ENCODE assay signal across 26 mouse cellular contexts in the genomic region with DNA sequence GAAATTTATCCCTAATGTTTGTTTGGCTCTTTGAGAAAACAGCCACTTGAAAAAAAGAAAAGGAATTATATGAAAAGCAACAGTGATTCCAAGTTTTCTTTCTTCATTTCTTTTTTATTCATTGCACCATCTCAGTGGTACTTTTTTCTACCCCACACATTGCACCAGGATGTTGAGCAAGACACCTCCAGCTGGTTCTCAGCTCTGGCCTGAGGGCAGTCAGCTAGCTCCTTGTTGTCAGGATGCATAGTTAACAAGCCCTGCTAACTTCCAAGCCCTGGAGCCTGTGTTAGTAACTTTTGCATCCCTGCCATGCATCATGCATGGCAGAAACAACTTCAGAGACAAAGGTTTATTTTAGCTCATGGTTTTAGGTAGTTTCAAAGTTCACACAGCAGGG.
DNase-seq lines count a peak whose midpoint lies in the region; ATAC-seq and TF ChIP-seq lines count a peak whose summit lies in the region.
"Had no signal": no experiment of that assay in that cellular context is flagged by ENCODE, and none has a peak within 500 bp of the region (broad histone marks: within the 10 kb centered on the region; RNA-seq: fewer than 3 reads in every experiment).

No protein-coding gene starts in this region.

- no peak for TF ChIP-seq POLR2A in lung, adult 2 months (IDR thresholded peaks at IDR 0.05; ENCODE audit: borderline replicate concordance, extremely low read depth, low read depth, low read length)

- peaks cover 8% of the 10 kb centered on the region; the same call in 1 of the 2 replicates for H3K4me1 ChIP-seq in lung, postnatal 0 days (ENCODE audit: insufficient read depth, low read depth, low read length)
- H3K4me1 ChIP-seq in lung, adult 2 months (ENCODE audit: control insufficient read depth, insufficient read depth, low read length) = peaks cover 12% of the 10 kb centered on the region
- no peaks in the 10 kb centered on the region; the same call in 1 of the 2 replicates for H3K4me1 ChIP-seq in forebrain, postnatal 0 days (ENCODE audit: insufficient read depth)
- H3K4me1 ChIP-seq: forebrain, embryonic 15.5 days had no signal

- no peak overlapping the region for H3K4me2 ChIP-seq in lung, postnatal 0 days (replicated peaks; ENCODE audit: low read depth, low read length)
- H3K4me2 ChIP-seq in forebrain, postnatal 0 days (ENCODE audit: low read depth) = no peak overlapping the region
- H3K4me2 ChIP-seq: embryonic facial prominence, embryonic 13.5 days; forebrain, embryonic 15.5 days; heart, embryonic 11.5 days; intestine, embryonic 15.5 days; limb, embryonic 12.5 days; liver, embryonic 11.5 days; neural tube, embryonic 12.5 days had no signal

- no peak overlapping the region for H3K9ac ChIP-seq in lung, postnatal 0 days (replicated peaks; ENCODE audit: low read depth)
- no peak overlapping the region for H3K9ac ChIP-seq in forebrain, postnatal 0 days
- H3K9ac ChIP-seq: embryonic facial prominence, embryonic 13.5 days; forebrain, embryonic 15.5 days; intestine, embryonic 15.5 days; limb, embryonic 12.5 days; liver, postnatal 0 days; neural tube, embryonic 12.5 days had no signal

- no peak for TF ChIP-seq CTCF in lung, postnatal 0 days (IDR thresholded peaks at IDR 0.05)
- TF ChIP-seq CTCF in lung, adult 2 months (IDR thresholded peaks at IDR 0.05; ENCODE audit: insufficient read depth, low read length) = no peak
- no peak for TF ChIP-seq CTCF in forebrain, postnatal 0 days (IDR thresholded peaks at IDR 0.05; ENCODE audit: low read depth)

- no peak overlapping the region for H3K4me3 ChIP-seq in lung, postnatal 0 days (ENCODE audit: low read depth, low read length)
- no peak overlapping the region for H3K4me3 ChIP-seq in lung, adult 2 months (replicated peaks; ENCODE audit: extremely low read depth, low read depth, low read length)
- no peak overlapping the region for H3K4me3 ChIP-seq in forebrain, postnatal 0 days (ENCODE audit: low read depth, low read length)
- H3K4me3 ChIP-seq: embryonic facial prominence, embryonic 13.5 days; forebrain, embryonic 15.5 days; hindbrain, embryonic 10.5 days; intestine, embryonic 15.5 days; limb, embryonic 12.5 days; megakaryocyte, embryonic 14.5 days; neural tube, embryonic 12.5 days had no signal

- no peak overlapping the region for H3K27ac ChIP-seq in lung, postnatal 0 days (ENCODE audit: low read length)
- no peak overlapping the region for H3K27ac ChIP-seq in forebrain, postnatal 0 days (ENCODE audit: low read depth, low read length)
- H3K27ac ChIP-seq: embryonic facial prominence, embryonic 13.5 days; forebrain, embryonic 15.5 days; hindbrain, embryonic 10.5 days; intestine, embryonic 15.5 days; limb, embryonic 12.5 days; neural tube, embryonic 12.5 days had no signal

- no peak; the same call in 1 of the 2 replicates for TF ChIP-seq EP300 in lung, postnatal 0 days (IDR thresholded peaks at IDR 0.05)

- no peaks in the 10 kb centered on the region for H3K27me3 ChIP-seq in lung, postnatal 0 days (replicated peaks; ENCODE audit: insufficient read depth, low read length)
- no peaks in the 10 kb centered on the region for H3K27me3 ChIP-seq in forebrain, postnatal 0 days (ENCODE audit: insufficient read depth, low read length)
- H3K27me3 ChIP-seq: embryonic facial prominence, embryonic 13.5 days; forebrain, embryonic 15.5 days; intestine, embryonic 15.5 days; limb, embryonic 12.5 days; megakaryocyte, embryonic 14.5 days; neural tube, embryonic 12.5 days had no signal

- ATAC-seq in lung, postnatal 0 days = no peak
- ATAC-seq in forebrain, postnatal 0 days = no peak
- ATAC-seq: forebrain, embryonic 15.5 days; hindbrain, embryonic 16.5 days; intestine, embryonic 15.5 days; liver, postnatal 0 days had no signal

- peak; percentile 65 for DNase-seq in lung, postnatal 0 days (ENCODE audit: low spot score)
- DNase-seq in lung, adult 2 months = no peak
- peak; percentile 54 for DNase-seq in fat pad, adult 2 months (ENCODE audit: extremely low read depth, low read depth, low spot score)
- DNase-seq in lung, postnatal 4 days = peak; percentile 19 to 49
- DNase-seq in forebrain, postnatal 0 days = no peak
- DNase-seq in adrenal gland, adult 8-10 months = no peak
- no peak for DNase-seq in adrenal gland, adult 2 months
- DNase-seq: cerebellum, adult 2 months; cerebellum, postnatal 36 days; embryo, embryonic 11 days; gastrocnemius, postnatal 25 days; kidney, adult 8-10 months; kidney, postnatal 25 days; liver, postnatal 0 days; midbrain, embryonic 14.5 days; right cerebral cortex, postnatal 14 days had no signal

- no peaks in the 10 kb centered on the region for H3K36me3 ChIP-seq in lung, postnatal 0 days (ENCODE audit: insufficient read depth, low read length)
- no peaks in the 10 kb centered on the region for H3K36me3 ChIP-seq in forebrain, postnatal 0 days (ENCODE audit: insufficient read depth)
- H3K36me3 ChIP-seq: embryonic facial prominence, embryonic 13.5 days; forebrain, embryonic 15.5 days; hindbrain, embryonic 10.5 days; intestine, embryonic 15.5 days; limb, embryonic 12.5 days; neural tube, embryonic 12.5 days had no signal

- H3K9me3 ChIP-seq in lung, postnatal 0 days (ENCODE audit: low read length) = no peaks in the 10 kb centered on the region
- no peaks in the 10 kb centered on the region for H3K9me3 ChIP-seq in forebrain, postnatal 0 days (ENCODE audit: low read length)
- H3K9me3 ChIP-seq: embryonic facial prominence, embryonic 13.5 days; forebrain, embryonic 15.5 days; hindbrain, embryonic 10.5 days; intestine, embryonic 15.5 days; neural tube, embryonic 12.5 days had no signal

Comparison
In these comparisons a context has a peak if more than half of its experiments do, and no peak if none do; other contexts are left out.
1. DNase-seq: peak in lung, postnatal 0 days (single experiment), fat pad, adult 2 months (single experiment) and lung, postnatal 4 days (2 of 2); none in lung, adult 2 months (single experiment), forebrain, postnatal 0 days (single experiment), adrenal gland, adult 8-10 months (single experiment) and adrenal gland, adult 2 months (single experiment).